Mouse (Mus musculus) G1E (cell line): ENCODE measurements around the gene Mid1ip1. TPM values are rescaled to one million over a fixed set of nuclear protein-coding genes. Genes with fewer than 3 reads are reported as not detected.

ENCODE experiments used
- ATAC-seq: 2 replicates; pipeline ENCODE4 v1.8.0; 2016; ENCODE audit warnings: mild to moderate bottlenecking; ENCODE audit not compliant: insufficient number of reproducible peaks, poor library complexity, low FRiP score, severe bottlenecking; ENCODE audit errors: extremely low read depth
- DNase-seq: peaks from one replicate; pipeline ENCODE4 v3.0.0; 2012; ENCODE audit warnings: low spot score
- H3K27me3 ChIP-seq: 2 replicates; pipeline ENCODE4 v1.6.1; 2012; ENCODE audit warnings: mild to moderate bottlenecking, low read length, inconsistent platforms; ENCODE audit not compliant: insufficient read depth
- H3K36me3 ChIP-seq: replicated peaks from 2 replicates; pipeline ENCODE3; 2012; ENCODE audit warnings: mild to moderate bottlenecking, inconsistent platforms
- H3K4me1 ChIP-seq: 2 replicates; pipeline ENCODE4 v1.6.1; 2012; ENCODE audit warnings: low read depth, low read length, inconsistent platforms, mixed read lengths; ENCODE audit not compliant: insufficient read depth
- H3K4me3 ChIP-seq: 2 replicates; pipeline ENCODE4 v1.5.1; 2012; ENCODE audit warnings: low read depth, mild to moderate bottlenecking, inconsistent platforms, low read length, moderate library complexity, mixed read lengths
- H3K9me3 ChIP-seq: replicated peaks from 2 replicates; pipeline ENCODE4 v1.6.1; 2012; ENCODE audit warnings: inconsistent platforms
- CTCF ChIP-seq: IDR thresholded peaks from 2 replicates; pipeline ENCODE4 v1.5.1; 2012; ENCODE audit warnings: low read depth, low read length, inconsistent platforms, mixed read lengths
- GATA1 ChIP-seq: IDR thresholded peaks from 2 replicates; pipeline ENCODE4 v1.6.1; 2012; ENCODE audit warnings: borderline replicate concordance, low read length, inconsistent platforms, mixed read lengths
- GATA2 ChIP-seq: IDR thresholded peaks from 2 replicates; pipeline ENCODE4 v1.6.1; 2012; ENCODE audit warnings: low read depth, low read length, inconsistent platforms, borderline replicate concordance
- POLR2AphosphoS5 ChIP-seq: IDR thresholded peaks from 2 replicates; pipeline ENCODE4 v1.6.1; 2012; ENCODE audit warnings: low read depth, low read length, inconsistent platforms; ENCODE audit not compliant: insufficient replicate concordance
- TAL1 ChIP-seq: conservative IDR thresholded peaks from 2 replicates; pipeline ENCODE4 v1.6.1; 2012; ENCODE audit warnings: low read depth, low read length, inconsistent platforms, mixed read lengths
- polyA plus RNA-seq: library from polyadenylated mRNA; stranded (reverse); fragments of >175 nt; gene quantifications from 2 replicates; pipeline ENCODE4 v1.2.3, GENCODE M21; 2012
- total RNA-seq, 2 experiments: library from RNA; stranded (forward) in 1 of 2; stranded (reverse) in 1 of 2; fragments of 200-1000 nt in 1 of 2; fragments of >200 nt in 1 of 2; fragmentation: Nextera tagmentation in 1 of 2; gene quantifications; 2 replicates each; pipeline ENCODE4 v1.2.3; 2014 to 2017

Gene Mid1ip1
- total RNA-seq (2014; fragmentation: Nextera tagmentation) (14.3 and 15.1 TPM in 2 replicates), total RNA-seq (2017) (39.6 and 40.0 TPM in 2 replicates), polyA plus RNA-seq (59.2 and 60.2 TPM in 2 replicates)

- no peaks in the 10 kb centered on the region for H3K27me3 ChIP-seq
- peak; percentile 57 for DNase-seq
- H3K4me3 ChIP-seq = peak within 1 kb of the TSS; percentile 53; the same call in 1 of the 2 replicates
- TF ChIP-seq POLR2AphosphoS5 (no peak), GATA1 (no peak), TAL1 (no peak), CTCF (no peak), GATA2 (no peak)
- no peaks in the 10 kb centered on the region for H3K9me3 ChIP-seq
- peaks cover 10% of the 10 kb centered on the region; the same call in 1 of the 2 replicates for H3K4me1 ChIP-seq
- ATAC-seq = peak; percentile 70
- peaks cover 7% of the 10 kb centered on the region for H3K36me3 ChIP-seq
Measured at GRCm38 (mm10) chrX:10714696-10715140, at the start of gene Mid1ip1. Gene Mid1ip1, plus strand, starts transcription at chrX:10715013.

GRCm38 (mm10) chrX:10694455-10695180 lies 20.2 kb upstream of the Mid1ip1 start:
- no peak for DNase-seq
- Histone ChIP-seq H3K27me3 (no peaks in the 10 kb centered on the region), H3K9me3 (no peaks in the 10 kb centered on the region), H3K4me1 (no peaks in the 10 kb centered on the region), H3K4me3 (no peak overlapping the region), H3K36me3 (no peaks in the 10 kb centered on the region)
- TF ChIP-seq CTCF (no peak), GATA1 (no peak), GATA2 (no peak), TAL1 (no peak), POLR2AphosphoS5 (no peak)
- no peak for ATAC-seq

- Histone ChIP-seq H3K4me3 (no peak overlapping the region), H3K4me1 (no peaks in the 10 kb centered on the region), H3K27me3 (no peaks in the 10 kb centered on the region), H3K9me3 (no peaks in the 10 kb centered on the region), H3K36me3 (no peaks in the 10 kb centered on the region)
- ATAC-seq (no peak), DNase-seq (no peak)
- TF ChIP-seq TAL1 (no peak), POLR2AphosphoS5 (no peak)
Measured at GRCm38 (mm10) chrX:10706728-10707127, 8.1 kb upstream of the Mid1ip1 start.

- Histone ChIP-seq H3K36me3 (peaks cover 7% of the 10 kb centered on the region), H3K4me1 (peaks cover 10% of the 10 kb centered on the region; the same call in 1 of the 2 replicates), H3K4me3 (peak overlapping the region; percentile 20; the same call in 1 of the 2 replicates), H3K9me3 (no peaks in the 10 kb centered on the region), H3K27me3 (no peaks in the 10 kb centered on the region)
- ATAC-seq (no peak), DNase-seq (no peak)
- TF ChIP-seq GATA2 (no peak), TAL1 (no peak), POLR2AphosphoS5 (no peak), GATA1 (no peak), CTCF (no peak)
Measured at GRCm38 (mm10) chrX:10713839-10714637, 775 bp upstream of the Mid1ip1 start.

- DNase-seq (peak; percentile 50), ATAC-seq (peak; percentile 74)
- peak overlapping the region; percentile 78 for H3K4me3 ChIP-seq
- H3K36me3 ChIP-seq = peaks cover 7% of the 10 kb centered on the region
- H3K9me3 ChIP-seq = no peaks in the 10 kb centered on the region
- H3K27me3 ChIP-seq = no peaks in the 10 kb centered on the region
- peaks cover 17% of the 10 kb centered on the region; the same call in 1 of the 2 replicates for H3K4me1 ChIP-seq
- TF ChIP-seq GATA2 (no peak), POLR2AphosphoS5 (no peak), CTCF (no peak), GATA1 (no peak), TAL1 (no peak)
Measured at GRCm38 (mm10) chrX:10716917-10717763, 2.3 kb downstream of the Mid1ip1 start.
